Mouse (Mus musculus) cerebellum, postnatal 14 days (tissue): ENCODE measurements around the gene Lrfn1.
"Not testable (repeated sequence)": the region's sequence is repeated elsewhere in the genome, so short reads cannot be mapped to it uniquely, and the experiment has no call there.

ENCODE experiments used
- DNase-seq, 2 experiments: peaks; one replicate each; pipeline ENCODE4 v3.0.0; 2021; ENCODE audit warnings: mixed read lengths in 2 of 2

Gene Lrfn1

DNA sequence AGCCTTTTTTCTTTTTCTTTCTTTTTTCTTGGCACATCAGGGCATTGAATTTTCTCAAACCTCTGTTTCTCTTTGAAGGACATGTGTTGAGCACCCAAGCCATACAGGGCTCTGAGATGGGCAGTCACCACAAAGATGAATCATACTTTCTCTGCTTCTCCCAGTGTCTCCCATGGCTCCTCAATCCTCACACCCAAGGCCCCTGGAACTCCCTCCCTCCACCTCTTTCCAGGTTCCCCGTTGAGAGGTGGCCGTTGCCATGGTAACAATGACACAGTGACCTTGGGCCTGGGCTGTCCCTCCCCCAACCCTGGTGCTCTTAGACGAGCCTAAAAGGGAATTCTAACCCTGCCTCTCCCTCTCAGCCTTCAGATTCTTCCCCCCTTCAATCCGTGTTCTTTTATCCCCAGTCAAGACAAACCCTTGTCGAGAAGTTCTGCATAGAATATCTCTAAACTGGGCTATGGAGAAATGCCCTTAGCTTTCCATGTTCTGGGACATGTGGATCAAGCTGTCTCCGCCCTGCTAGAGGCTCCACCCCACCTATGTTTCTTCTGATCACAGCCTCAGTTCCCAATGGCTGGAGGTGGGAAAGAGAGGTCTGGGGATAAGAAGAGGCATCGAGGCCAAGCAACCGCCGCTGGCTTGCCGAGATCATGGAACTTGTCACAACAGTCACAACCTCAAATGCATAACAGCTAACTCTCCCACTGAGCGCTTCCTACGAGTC lies 4.5 kb upstream of the Lrfn1 start:
- DNase-seq = peak in 1 of 2 experiments; percentile 59

DNA sequence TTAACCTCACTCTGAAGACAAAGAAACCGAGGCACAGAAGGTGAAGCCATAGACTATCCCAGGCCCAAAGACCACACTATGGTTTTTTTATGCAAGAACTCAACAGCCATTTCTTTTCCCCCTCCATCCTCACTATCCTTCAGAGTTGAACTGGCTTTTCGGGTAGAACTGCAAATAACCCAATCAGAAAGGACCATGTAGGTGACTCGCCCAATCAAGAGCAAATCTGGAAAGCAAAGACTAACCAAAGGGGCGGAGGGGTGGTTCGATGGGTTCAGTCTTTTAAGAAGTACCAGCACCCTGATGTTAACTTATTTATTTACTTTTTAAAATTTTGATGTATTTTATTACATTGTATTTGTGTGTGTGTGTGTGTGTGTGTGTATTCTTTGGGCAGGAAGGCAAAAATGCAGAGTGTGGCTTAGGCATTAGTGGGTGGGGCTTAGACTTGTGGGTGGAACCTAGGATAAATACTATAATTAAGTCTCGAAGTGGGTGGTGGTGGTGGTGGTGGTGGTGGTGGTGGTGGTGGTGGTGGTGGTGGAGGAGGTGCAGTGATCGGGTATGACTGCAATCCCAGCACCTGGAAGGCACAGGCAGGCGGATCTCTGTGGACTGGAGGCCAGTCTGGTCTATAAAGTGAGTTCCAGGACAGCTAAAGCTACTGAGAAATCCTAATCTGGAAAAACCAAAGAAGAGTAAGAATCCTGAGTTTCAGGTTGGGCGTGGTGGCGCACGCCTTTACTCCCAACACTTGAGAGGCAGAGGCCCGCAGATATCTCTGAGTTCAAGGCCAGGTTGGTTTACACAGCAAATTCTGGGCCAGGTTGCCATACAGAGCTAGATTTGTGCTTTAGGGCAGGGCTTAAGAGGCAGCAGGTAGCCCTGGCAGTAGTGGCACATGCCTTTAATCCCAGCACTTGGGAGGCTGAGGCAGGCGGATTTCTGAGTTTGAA lies 3.6 kb upstream of the Lrfn1 start:
- no peak for DNase-seq

DNA sequence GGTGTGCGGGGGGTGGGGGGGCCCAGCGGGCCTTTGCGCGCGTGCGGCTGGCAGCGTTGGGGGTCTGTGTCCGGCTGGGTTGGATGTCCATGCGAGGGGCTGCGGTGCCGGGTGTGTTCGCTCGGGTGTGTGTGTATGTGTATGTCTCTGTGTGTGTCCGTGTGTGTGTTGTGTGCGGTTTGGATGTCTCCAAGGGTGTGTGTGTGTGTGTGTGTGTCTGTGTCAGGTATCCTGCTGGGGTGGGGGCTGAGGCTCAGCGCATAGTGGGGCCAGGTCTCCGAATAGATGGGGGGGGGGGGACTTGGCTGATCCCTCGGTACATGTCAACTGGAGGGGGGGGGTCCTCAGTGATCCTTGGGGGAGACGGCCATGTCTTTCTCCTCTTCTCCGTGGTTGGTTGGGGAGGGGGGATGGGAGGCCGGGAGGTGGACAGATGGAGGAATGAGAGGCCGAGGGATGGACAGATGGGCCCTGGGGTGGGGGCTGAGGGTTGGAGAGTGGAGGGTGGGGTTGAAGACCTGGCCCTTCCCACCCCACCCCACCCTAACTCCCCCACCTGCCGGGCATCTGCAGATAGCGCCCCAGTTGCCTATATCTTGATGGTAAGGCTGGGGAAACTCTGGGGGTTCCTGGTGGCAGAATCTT lies 703 bp downstream of the Lrfn1 start:
- DNase-seq = peak; percentile 66 to 73

DNA sequence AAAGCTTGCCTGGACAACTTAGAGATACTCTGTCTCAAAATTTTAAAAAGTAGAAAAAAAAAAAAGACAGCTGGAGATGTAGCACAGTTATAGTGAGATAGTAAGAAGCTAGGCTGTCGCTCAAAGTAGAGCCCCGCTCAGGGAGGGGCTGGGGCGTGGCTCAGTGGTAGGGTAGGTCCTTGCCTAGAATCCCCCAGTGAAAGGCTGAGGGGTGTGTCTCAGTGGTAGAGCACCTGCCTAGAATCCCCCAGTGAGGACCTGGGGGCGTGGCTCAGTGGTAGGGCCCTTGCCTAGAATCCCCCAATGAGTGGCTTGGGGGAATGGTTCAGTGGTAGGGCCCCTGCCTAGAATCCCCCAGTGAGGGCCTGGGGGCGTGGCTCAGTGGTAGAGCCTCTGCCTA lies 8.6 kb downstream of the Lrfn1 start:
- DNase-seq = no peak

DNA sequence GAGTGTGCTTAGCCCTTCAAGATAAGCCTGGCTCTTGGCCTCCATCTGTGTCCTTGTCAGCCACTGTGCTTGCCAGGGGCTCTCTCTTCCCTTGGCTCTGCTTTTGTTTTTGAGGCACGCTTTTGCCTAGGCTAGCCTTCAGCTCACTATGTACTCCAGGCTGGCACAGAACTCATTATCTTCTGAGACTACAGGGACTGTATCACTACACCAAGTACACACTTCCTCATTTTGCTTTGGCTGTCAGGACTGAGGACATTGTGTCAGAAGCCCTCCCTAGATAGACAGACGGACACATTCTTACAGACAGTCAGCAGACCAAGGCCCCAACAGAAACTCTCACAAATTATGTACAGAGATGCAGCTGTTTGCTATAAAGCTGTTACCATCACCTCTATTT lies 11.0 kb downstream of the Lrfn1 start:
- no peak for DNase-seq

DNA sequence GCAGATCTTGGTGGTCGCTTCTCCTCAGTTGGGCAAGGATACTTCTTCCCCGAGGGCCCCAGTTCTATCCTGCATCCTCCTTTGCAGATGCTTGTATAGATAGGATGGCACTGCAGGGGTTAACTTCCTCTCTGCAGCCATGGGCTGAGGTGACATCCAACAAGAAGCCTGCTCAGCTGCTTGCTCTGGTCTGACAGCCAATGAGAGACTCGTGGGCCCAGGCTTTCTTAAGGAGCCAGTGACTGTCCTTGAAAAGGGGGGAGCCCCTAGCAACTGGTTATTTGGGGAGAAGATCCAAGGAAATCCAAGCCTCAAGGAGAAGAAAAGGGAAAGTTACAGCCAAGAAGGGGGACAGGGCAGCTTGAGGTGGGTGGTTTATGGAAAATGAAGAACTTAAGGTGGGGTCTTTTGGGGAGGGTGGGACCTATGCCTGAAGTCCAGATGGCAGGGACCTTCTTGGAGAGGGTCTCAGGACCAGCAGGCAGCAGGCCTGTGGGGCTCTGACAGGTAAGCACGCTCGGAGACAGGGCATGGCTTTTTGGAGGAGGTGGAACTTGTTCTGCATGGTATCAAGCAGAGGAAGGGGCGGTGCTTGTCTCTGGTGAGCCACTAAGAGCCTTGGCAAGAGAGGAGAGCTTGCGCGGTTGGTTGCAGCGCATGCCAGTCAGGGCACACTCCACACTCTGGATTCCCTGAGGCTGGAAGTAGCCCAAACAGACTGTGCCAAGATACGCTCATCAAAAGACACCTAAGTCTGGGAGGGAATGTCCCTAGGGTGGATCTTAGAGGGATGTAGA lies 12.8 kb downstream of the Lrfn1 start:
- peak; percentile 90 to 94 for DNase-seq

DNA sequence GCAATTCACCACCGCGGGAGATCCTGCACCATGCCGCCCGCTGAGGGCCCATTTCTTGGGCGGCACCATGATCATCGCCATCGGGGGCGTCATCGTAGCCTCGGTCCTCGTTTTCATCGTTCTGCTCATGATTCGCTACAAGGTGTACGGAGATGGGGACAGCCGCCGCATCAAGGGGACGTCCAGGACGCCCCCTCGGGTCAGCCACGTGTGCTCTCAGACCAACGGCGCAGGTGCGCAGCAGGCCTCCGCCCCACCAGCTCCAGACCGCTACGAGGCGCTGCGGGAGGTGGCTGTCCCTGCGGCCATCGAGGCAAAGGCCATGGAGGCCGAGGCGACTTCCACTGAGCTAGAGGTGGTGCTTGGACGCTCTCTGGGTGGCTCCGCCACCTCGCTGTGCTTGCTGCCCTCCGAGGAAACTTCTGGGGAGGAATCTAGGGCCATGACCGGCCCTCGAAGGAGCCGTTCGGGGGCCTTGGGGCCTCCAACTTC lies 15.0 kb downstream of the Lrfn1 start:
- DNase-seq = no peak

DNA sequence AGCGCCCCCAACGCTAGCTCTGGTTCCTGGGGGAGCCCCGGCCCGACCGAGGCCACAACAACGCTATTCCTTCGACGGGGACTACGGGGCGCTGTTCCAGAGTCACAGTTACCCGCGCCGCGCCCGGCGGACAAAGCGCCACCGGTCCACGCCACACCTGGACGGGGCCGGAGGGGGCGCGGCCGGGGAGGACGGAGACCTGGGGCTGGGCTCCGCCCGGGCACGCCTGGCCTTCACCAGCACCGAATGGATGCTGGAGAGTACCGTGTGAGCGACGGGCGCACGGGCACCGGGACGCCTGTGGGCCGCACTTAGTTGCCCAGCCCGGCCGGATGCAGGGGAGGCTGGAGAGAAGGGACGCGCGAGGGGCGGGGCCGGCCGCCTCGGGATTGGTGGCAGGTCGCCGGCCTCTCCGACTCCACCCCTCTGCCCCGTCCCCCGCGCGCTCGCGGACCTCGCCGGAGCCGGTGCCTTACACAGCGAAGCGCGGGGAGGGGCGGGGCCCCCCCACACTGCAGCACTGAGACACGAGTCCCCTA lies 15.5 kb downstream of the Lrfn1 start:
- no peak for DNase-seq

DNA sequence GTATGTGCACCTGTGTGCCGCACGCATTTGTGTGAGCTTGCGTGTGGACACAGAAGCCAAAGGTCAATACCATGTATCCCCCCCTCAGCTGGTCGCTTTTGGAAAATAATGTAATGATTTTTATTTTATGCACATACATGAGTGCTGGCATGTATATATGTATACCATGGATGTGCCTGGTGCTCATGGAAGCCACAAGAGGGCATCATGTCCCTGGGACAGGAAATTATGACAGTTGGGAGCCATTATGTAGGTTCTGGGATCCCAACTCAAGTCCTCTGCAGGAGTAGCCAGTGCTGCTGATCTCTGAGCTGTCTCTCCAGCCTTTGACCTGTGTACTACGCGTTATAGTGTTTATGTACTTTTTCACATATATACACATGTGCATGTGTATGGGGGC lies 24.4 kb downstream of the Lrfn1 start:
- no peak for DNase-seq

DNA sequence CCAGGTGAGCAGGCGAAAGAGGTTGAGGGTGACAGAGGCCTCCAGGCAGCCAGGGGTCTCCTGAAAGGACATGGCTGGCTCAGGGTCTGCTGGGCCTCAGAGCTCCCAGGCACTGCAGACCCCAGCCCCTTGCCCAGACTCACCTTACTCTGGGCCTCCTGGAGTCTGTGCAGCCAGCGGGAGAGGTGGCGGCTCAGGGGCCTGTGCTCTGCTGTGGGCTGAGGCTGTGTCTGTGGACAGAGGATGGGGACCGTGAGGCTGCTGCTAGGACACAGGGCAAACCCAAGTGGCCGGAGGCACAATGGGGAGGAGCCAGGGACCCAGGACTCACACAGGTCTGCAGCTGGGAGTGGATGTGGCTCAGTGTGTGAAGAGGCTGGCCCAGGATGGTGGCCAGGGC lies 25.6 kb downstream of the Lrfn1 start:
- no peak for DNase-seq

DNA sequence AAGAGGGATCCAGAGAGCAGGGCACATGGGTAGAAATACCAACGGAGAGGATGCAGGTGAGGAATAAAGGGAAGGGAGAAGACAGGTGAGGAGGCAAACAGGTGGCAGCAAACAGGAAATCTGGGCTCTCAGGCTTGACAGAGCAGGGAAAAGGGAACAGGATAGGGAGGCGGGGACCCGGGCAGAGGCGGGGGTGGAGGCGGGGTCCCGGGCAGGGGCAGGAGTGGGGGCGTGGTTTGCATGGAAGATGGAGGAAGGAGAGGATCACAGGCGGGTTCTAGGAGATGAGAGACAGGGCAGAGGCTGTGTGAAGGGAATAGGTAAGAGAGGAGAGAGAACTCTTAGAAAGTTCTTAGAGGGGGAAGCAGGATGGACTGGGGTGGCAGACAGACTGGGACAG lies 27.1 kb downstream of the Lrfn1 start:
- no peak for DNase-seq

DNA sequence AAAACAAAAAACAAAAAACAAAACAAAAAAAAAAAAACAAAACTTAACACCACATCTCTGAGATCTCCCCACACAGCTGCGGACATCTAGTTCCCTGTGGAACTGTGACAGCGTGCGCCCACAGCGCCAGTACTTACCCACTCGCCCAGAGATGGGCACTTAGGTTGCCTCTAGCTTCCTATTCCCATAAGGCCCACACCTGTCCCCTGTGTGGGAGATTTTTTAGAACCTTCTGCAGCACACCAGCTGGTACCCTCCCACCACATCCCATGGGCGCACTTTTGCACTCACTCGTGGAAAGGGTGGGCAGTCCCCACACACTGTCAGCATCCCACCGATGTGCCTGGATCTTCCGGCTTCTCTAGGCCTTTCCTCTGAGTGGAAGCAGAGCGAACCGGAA lies 31.1 kb downstream of the Lrfn1 start:
- no peak for DNase-seq

DNA sequence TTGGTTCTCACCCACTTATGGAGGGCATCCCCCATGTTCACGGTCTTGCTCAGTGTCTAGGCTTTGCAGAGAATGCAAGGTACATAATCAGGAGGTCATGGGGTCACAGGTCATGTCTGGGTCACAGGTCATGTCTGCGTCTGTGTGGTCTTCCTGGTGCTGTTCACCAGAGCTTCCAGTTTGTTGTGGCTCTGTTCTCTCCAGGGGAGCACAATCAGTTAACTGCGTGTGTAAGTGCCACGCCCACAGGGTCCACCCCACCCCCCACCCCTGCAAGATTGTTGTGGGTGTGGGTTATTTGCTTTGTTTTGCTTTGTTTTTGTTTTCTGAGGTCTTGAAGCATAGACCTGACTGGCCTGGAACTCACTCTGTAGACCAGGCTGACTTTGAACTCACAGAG lies 32.4 kb downstream of the Lrfn1 start:
- DNase-seq = no peak

DNA sequence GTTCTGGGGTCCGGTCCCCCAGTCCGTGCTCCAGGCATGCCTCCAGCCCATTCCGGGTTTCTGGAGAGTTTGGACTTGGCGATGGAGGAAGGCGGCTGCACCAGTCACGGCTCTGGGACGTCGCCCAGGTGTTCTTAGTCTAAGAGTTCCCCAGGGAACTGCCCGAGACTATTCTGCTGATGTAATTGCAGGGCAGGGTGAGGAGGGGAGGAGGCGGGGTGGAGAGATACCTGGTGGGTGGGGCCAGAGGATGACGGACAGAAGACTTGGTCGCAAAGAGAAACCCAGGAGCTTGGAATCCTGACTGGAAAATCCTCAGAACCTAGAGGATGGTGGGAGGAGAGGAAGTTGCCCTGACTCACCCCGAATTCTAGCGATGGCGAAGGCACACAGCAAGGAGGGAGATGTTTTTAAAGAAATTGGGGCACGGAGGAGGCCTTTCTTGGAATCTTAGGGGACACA lies 36.3 kb downstream of the Lrfn1 start:
- peak; percentile 28 to 39 for DNase-seq

DNA sequence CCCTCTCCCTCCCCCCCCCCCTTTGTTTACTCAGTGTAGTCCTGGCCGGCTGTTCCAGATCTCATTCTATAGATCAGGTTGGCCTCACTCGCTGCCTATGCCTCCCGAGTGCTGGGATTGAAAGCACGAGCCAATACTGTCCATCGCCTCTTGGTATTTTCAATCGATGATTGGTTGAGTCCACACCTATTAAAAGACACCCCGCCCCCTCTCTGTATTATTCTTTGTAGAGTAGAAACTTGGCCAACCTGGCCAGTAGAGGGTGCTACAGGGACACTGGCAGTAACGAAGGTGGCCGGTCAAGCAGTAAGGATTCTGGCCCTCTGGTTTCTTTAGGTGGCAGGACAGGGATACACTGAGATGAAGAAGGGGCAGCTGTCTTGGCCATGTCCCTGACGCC lies 38.6 kb downstream of the Lrfn1 start:
- peak; percentile 91 for DNase-seq

DNA sequence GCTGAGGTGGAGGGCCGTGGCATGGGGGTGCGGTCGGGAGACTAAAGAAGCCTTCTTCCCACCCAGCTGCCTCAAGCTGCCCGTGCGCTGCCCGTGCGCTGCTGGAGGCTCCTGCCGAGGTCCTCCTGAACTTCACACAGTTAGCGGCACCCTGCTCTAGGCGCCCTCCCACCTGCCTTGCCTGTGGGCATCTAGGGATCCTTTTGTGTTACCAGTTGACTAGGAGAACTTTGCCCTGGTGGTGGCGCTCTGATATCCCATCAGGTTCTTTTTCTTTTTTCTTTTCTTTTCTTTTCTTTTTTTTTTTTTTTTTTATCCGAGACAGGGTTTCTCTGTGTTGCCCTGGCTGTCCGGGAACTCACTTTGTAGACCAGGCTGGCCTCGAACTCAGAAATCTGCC lies 39.1 kb downstream of the Lrfn1 start:
- DNase-seq = peak in 1 of 2 experiments; percentile 28

DNA sequence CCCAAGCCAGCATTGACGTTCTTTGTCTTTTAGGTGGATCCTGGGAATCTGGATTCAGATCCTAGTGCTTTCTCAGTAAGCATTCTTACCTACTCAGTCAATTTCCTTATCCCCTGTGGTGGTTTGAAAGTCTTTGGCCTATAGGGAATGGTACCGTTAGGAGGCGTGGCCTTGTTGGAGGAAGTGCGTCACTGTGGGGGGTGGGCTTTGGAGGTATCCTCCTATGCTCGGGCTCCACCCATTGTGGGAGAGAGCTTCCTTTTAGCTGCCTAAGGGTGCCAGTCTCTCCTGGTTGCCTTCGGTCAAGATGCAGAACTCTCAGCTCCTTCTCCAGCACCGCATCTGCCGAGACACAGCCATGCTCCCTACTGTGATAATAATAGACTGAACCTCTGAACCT lies 40.5 kb downstream of the Lrfn1 start:
- no peak for DNase-seq

DNA sequence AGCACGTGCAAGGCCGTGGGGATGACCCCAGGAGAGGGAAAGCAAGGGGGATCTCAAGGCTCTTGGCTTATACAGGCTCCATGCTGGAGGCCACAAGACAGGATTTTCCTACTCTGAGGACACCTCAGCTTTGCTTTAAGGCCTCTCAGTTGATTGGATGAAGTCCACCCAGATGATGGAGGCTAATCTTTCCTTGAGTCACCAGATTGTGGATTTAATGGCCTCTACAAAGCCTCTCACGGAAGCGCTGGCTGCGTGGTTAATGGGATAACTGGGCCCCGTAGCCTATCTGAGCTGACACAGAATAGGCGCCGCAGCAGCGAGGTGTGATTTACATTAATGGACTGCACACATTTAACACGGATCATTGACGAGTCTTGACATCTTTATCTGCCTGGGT lies 43.6 kb downstream of the Lrfn1 start:
- no peak for DNase-seq

DNA sequence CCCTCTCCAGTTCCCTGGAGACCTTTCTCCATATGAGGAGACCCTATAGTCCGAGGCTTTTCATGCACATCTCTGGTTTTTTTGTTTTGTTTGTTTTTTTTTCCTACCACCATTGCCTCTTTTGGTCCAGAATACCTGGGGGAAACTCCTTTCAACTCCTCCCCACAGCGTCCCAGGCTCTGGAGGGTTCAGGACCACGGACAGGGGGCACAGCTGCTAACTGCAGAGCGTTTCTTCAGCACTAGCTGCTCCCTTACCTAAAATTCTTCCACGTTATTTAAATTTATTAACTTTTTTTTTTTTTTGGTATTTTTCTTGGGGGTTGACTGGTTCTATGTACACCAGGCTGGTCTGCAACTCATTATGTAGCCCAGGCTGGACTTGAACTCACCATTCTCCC lies 53.8 kb downstream of the Lrfn1 start:
- no peak for DNase-seq

DNA sequence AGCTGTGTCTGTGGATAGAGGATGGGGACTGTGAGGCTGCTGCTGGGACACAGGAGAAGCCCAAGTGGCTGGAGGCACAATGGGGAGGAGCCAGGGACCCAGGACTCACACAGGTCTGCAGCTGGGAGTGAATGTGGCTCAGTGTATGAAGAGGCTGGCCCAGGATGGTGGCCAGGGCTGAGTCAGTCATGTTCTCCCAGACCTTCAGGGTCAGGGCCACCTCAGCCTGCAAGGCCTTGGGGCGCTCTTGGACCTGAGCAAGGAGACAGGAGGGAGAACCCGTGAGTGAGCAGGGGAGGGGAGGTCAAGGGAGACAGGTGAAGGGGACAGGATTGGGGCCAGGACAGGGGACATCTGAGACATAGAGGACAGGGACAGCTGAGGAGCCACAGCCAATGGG lies 57.3 kb downstream of the Lrfn1 start:
- not testable (repeated sequence) for DNase-seq

DNA sequence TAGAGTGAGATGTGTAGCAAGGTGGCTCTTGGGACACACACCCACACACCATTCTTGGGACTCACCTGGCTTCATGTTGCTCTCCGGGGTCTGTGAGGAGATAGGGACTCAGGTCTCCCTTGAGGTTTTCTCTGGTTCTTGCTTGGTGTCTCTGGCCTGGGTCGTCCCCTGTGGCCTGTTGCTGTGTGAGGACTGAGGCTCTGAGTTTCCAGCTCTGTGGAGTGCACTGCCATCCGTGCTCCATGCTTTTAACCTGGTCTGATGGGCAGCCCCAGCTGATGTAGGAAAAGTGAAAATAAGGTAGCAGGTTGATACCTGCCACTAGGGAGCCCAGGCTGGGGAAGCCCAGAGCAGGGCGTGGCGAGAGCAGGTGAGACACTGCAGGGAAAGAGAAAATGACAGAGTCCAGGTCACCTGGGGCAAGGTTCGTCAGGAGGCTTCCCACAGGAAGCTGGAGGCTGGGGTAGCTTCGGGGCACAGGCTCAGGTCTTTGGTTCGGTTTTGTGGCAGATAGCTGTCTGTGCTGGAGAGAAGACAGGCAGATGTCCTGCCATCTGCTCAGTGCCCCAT lies 58.7 kb downstream of the Lrfn1 start, which contains the start of gene Ifnl2:
Gene Ifnl2 (minus strand): TSS at position 51 of the 570 bp plus-strand sequence.
- DNase-seq = peak in 1 of 2 experiments; percentile 10

DNA sequence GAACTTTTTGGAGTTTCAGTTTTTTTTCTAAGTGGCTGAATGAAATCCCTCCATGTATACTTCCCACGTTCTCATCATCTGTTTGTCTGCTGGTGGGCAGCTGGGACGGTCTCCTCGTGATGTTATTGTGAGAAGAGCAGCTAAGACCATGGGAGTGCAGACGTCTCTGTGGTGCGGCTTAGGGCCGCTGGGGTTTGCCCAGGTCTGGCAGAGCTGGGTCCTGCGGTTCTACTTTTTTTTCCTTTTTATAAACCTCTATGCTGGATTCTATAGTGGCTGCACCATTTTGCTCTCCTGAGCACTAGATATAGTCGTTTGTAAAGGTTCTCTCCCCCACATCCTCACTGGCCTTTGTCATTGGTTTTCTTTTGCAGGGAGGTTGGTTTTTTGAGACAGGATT lies 59.7 kb downstream of the Lrfn1 start:
- no peak for DNase-seq
